Mouse (Mus musculus) midbrain, embryonic 12.5 days (tissue): ENCODE data around the gene Tbc1d24. TPM values are rescaled to one million over a fixed set of nuclear protein-coding genes. Genes with fewer than 3 reads are reported as not detected.
A peak's percentile ranks its signal among the peaks of the same experiment; 100 is the strongest.

Experiments used
- ATAC-seq: fragments of 200-750 bp; cut with Nextera tagmentation; 2 replicates; pipeline ENCODE4 v1.8.0; 2017; ENCODE audit warnings: low read depth, moderate TSS enrichment, moderate library complexity; ENCODE audit not compliant: low FRiP score
- H3K27ac ChIP-seq: fragments of 300-500 bp; sonication (generic); replicated peaks from 2 replicates; pipeline ENCODE4 v1.5.1; 2016; ENCODE audit warnings: mild to moderate bottlenecking
- H3K27me3 ChIP-seq: fragments of 300-500 bp; sonication (generic); 2 replicates; pipeline ENCODE4 v1.6.1; 2016; ENCODE audit warnings: mild to moderate bottlenecking
- H3K36me3 ChIP-seq: fragments of 300-500 bp; sonication (generic); 2 replicates; pipeline ENCODE4 v1.6.1; 2016
- H3K4me1 ChIP-seq: fragments of 300-500 bp; sonication (generic); 2 replicates; pipeline ENCODE4 v1.6.1; 2016
- H3K4me2 ChIP-seq: fragments of 300-500 bp; sonication (generic); replicated peaks from 2 replicates; pipeline ENCODE4 v1.6.1; 2016; ENCODE audit warnings: mild to moderate bottlenecking, moderate library complexity
- H3K4me3 ChIP-seq: fragments of 300-500 bp; sonication (generic); 2 replicates; pipeline ENCODE4 v1.5.1; 2016; ENCODE audit warnings: mild to moderate bottlenecking
- H3K9ac ChIP-seq: fragments of 300-500 bp; sonication (generic); replicated peaks from 2 replicates; pipeline ENCODE4 v1.6.1; 2016; ENCODE audit warnings: mild to moderate bottlenecking, moderate library complexity
- H3K9me3 ChIP-seq: fragments of 300-500 bp; sonication (generic); 2 replicates; pipeline ENCODE4 v1.6.1; 2016; ENCODE audit warnings: mild to moderate bottlenecking
- WGBS: fragments of 180-500 bp; shearing (Covaris S2); methylation state at CpG from one replicate; pipeline ENCODE4 v1.1.7; 2016; 5-methylcytosine and 5-hydroxymethylcytosine counted together
- polyA plus RNA-seq: library from polyadenylated mRNA; unstranded; fragments of >200 nt; fragmentation: Nextera tagmentation; extraction: Ambion mirVana; gene quantifications from 2 replicates; pipeline ENCODE4 v1.2.1, GENCODE M21; 2016

The Tbc1d24 gene
- polyA plus RNA-seq, 1 experiment from 2014 or later = 14.2 TPM

DNA sequence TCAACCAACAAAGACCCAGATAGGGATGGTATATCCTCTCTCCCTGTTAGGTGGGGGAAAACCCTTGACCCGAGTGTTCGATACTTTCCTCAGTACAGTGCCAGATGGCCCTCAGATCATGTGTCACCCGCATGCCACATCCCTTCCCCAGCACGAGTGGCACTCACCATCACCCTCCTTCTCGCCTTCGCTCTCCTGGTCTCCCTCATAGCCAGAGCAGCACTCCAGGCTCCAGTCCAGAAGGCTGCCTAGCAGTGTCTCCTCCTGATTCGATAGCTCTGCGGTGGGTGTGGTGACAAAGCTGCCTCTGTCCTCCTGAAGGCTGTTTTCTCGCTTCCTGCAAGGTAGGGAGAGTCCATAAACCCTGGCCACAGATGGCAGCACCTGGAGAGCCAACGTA is 19.4 kb upstream of the Tbc1d24 start:
- 92% methylated on average over 10 of the region's 10 CpGs for WGBS
- Histone ChIP-seq H3K9ac (no peak overlapping the region), H3K36me3 (peaks cover 70% of the 10 kb centered on the region), H3K4me3 (no peak overlapping the region), H3K4me1 (peaks cover 9% of the 10 kb centered on the region), H3K27ac (no peak overlapping the region), H3K27me3 (no peaks in the 10 kb centered on the region), H3K4me2 (no peak overlapping the region), H3K9me3 (no peaks in the 10 kb centered on the region)
- ATAC-seq = no peak

DNA sequence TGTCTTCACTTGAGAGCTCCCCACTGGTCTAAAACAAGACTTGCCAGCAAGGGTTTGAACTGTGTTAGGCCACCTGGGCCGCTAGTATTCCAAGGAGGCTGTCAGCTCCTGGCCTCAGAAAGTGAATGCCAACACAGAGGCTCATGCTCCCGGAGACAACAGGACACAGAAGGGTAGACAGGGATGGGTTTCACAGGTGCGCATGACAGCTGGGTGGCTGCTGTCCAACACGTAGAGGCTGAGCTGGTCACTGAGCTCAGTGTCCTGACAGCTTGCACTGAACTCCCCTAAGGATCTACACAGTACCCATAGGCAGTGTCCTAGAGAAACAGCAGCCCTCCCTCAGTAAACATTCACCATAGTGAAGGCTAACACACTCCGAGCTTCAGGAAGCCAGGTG is 18.2 kb upstream of the Tbc1d24 start:
- Histone ChIP-seq H3K4me2 (no peak overlapping the region), H3K36me3 (peaks cover 63% of the 10 kb centered on the region), H3K4me3 (no peak overlapping the region), H3K4me1 (peaks cover 18% of the 10 kb centered on the region), H3K27me3 (no peaks in the 10 kb centered on the region), H3K9me3 (no peaks in the 10 kb centered on the region), H3K27ac (no peak overlapping the region), H3K9ac (no peak overlapping the region)
- WGBS = 87% methylated on average over 5 of the region's 5 CpGs
- no peak for ATAC-seq

DNA sequence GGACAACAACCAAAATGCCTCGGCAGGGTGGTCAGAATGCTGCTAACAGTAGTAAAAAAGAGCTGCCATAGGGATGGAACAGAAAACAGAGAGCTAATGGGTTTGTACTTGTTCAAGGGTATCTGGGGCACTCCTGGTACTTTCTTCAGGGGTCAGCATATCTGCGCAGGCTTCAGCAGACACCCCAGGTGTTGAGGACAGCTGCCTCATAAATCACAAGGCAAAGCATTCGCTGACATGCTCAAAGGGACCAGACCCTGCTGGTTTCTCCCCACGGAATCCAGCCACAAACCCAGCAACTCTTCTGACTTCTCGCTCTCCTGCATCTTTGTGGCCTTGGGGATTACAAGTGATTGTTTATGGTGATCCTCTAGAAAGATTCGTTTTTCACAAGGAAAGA is 17.3 kb upstream of the Tbc1d24 start:
- 85% methylated on average over 6 of the region's 6 CpGs for WGBS
- no peak for ATAC-seq
- no peak overlapping the region for H3K9ac ChIP-seq
- no peak overlapping the region for H3K4me2 ChIP-seq
- H3K4me1 ChIP-seq = peaks cover 21% of the 10 kb centered on the region
- no peak overlapping the region for H3K4me3 ChIP-seq
- H3K27ac ChIP-seq = no peak overlapping the region
- no peaks in the 10 kb centered on the region for H3K9me3 ChIP-seq
- H3K36me3 ChIP-seq = peaks cover 60% of the 10 kb centered on the region
- H3K27me3 ChIP-seq = no peaks in the 10 kb centered on the region

DNA sequence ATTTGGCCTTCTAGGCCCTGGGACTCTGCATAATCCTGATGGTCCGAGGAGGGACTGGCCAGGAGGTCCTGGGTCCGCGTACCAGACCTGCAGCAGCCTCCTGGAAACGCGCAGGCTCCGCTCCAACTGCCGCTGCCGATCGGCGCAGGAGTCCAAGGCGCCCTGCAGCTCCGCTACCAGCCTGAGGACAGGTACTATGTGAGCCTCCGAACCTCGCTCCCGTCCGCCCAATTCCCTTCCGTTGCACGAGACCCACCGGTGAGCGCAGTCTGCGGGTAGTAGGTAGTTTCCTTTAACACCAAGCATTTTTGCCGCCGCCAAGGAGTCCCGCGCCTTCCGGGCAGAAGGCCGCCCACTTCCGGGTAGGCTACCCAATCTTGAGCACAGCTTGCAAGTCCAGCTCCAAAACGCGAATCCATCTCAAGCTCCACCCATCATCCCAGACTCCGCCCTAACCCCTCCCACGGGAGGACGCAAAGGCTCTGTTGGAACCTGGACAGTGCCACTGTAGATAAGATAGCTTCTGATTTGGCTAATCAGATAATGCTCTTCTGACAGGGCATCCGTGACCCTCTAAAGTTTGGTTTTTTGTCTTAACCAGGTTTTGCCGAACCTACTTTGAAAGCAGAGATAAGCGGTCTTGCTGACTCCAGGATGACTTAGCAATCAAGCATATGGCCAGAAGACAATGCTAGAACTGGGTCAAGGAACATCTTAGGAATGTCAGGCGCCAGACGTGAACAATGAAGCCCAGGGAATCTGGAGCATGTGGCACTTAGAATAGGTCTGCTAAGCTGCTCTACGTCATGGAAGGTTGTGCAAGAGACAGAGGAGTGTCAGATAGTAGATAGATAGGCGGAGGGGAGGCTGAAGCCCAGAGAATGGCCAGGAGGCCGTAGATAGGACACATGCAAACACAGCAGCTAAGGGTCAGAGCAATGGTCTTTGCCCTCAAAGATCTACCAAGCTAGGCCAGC is 15.4 kb upstream of the Tbc1d24 start, which contains the start of gene Tedc2:
Gene Tedc2 (minus strand): TSS at position 417 of the 977 bp plus-strand sequence.
- 5% methylated on average over 41 of the region's 41 CpGs for WGBS
- ATAC-seq = peak; percentile 93
- peak within 1 kb of the TSS; percentile 73 for H3K4me3 ChIP-seq
- peaks cover 59% of the 10 kb centered on the region for H3K36me3 ChIP-seq
- H3K4me1 ChIP-seq = peaks cover 21% of the 10 kb centered on the region
- no peaks in the 10 kb centered on the region for H3K9me3 ChIP-seq
- peak within 1 kb of the TSS; percentile 91 for H3K4me2 ChIP-seq
- no peaks in the 10 kb centered on the region for H3K27me3 ChIP-seq
- H3K27ac ChIP-seq = peak within 1 kb of the TSS; percentile 56
- H3K9ac ChIP-seq = peak within 1 kb of the TSS; percentile 76

DNA sequence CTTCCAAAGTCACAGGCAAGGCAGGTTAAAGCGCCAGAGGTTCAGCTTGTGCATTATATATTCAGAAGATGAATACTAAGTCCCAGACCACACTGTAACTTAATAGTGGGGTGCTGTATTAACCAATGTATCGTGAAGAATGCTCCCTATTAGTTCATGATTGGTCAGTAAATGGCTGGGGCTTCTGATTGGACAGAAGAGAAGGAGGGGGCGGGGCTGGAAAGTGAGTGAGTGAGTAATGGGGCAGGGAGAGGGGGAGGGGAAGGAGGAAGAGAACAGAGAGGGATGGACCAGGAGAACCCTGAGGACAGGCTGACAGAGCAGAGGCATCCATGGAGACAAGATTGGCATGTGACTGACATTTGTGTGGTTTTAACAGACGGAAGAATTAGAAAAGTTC is 11.5 kb upstream of the Tbc1d24 start:
- H3K27me3 ChIP-seq = peaks cover 8% of the 10 kb centered on the region; the same call in 1 of the 2 replicates
- H3K4me2 ChIP-seq = no peak overlapping the region
- no peaks in the 10 kb centered on the region for H3K9me3 ChIP-seq
- 63% methylated on average over 4 of the region's 4 CpGs for WGBS
- ATAC-seq = no peak
- no peak overlapping the region for H3K9ac ChIP-seq
- H3K27ac ChIP-seq = no peak overlapping the region
- peaks cover 28% of the 10 kb centered on the region for H3K4me1 ChIP-seq
- no peak overlapping the region for H3K4me3 ChIP-seq
- peaks cover 38% of the 10 kb centered on the region for H3K36me3 ChIP-seq

DNA sequence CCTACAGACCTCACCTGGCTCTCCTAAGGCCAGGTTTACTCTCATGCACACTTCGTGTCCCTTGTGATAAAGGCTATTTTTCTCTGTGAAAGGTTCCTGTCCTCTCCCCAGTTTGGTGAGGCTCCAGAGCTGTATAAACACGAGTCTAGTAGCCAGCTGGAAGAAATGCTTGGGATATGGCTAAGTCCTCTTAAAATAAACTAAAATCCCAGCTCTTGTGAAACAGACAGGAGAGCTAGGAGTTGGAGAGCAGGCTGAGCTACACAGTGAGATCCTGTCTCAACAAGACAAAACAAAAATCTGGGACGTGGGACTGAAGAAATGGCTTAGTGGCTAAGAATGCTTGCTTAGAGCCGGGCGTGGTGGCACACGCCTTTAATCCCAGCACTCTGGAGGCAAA is 7.8 kb upstream of the Tbc1d24 start:
- Histone ChIP-seq H3K9ac (no peak overlapping the region), H3K9me3 (no peaks in the 10 kb centered on the region), H3K36me3 (peaks cover 38% of the 10 kb centered on the region), H3K27me3 (peaks cover 35% of the 10 kb centered on the region), H3K4me3 (no peak overlapping the region), H3K4me1 (peaks cover 43% of the 10 kb centered on the region), H3K4me2 (no peak overlapping the region), H3K27ac (no peak overlapping the region)
- no peak for ATAC-seq
- 78% methylated on average over 6 of the region's 6 CpGs for WGBS

DNA sequence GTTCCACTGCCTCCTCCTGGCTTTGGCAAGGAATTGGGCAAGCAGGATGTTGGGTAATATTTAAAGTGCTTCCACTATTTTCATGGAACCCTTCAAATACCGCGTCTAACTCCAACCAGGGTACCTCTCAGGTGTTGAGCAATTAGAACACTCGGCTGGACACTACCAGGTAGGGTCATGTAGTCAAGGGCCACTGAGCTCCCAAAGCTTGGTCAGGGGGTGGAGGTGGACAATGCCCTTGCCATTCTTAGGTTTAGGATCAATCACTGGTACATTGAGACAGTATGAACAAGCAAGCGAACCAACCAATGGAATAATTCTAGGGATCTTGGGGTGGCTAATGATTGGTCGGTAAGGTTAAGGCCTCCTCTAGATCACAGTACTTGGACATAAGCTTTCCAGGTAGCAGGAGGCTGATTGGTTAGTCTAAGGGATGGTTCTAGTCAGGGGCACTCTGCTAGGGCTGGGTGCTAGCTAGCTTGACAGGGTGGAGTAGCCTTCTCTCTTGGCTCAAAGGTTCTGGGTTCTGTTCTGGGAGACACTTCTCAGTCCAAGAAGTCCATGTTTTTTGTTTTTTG is 7.2 kb upstream of the Tbc1d24 start:
- peak overlapping the region; percentile 85 for H3K4me2 ChIP-seq
- H3K4me3 ChIP-seq = peak overlapping the region; percentile 50
- H3K36me3 ChIP-seq = peaks cover 31% of the 10 kb centered on the region
- no peak overlapping the region; the same call in 1 of the 2 replicates for H3K9ac ChIP-seq
- peaks cover 42% of the 10 kb centered on the region for H3K27me3 ChIP-seq
- H3K27ac ChIP-seq = no peak overlapping the region
- H3K4me1 ChIP-seq = peaks cover 49% of the 10 kb centered on the region
- no peak for ATAC-seq
- 23% methylated on average over 5 of the region's 5 CpGs for WGBS
- no peaks in the 10 kb centered on the region for H3K9me3 ChIP-seq

DNA sequence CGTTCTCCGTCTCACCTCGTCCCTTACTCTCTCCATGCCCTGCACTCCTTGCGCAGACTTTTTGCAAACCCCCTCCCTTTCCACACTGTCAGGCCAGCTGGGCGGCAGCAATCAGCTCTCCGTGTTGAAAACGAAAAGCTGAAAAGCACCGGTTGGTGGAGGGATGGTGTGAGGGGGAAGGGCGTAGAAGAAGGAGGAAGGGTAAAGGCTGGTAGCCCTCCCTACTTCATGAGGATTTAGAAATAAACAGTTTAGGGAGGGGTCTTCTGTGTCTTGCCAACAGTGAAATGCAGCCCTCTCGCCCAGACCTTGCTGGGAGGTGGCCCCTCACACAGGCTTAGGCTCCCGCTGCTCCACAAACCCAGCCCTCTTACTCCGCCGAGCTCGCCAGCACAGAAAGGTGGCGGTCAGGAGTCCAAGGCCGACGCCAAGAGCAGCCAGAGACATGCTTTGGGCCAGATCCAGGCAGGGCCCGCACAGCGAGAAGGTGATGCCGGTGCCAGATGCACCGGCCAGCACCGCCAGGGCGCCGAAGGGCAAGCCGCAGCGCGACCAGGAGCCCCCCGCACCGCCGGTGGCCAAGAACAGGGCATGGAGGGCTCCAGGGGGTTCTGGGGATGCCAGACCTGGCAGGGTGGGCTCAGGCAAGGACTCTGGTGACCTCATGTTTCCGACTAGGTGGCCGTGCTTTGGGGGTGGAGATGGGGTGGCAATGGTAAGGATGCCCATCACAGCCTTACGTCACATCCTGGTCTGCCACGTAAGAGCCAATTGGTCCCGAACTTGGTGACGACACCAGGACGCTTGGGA is 6.5 kb upstream of the Tbc1d24 start:
- Histone ChIP-seq H3K4me3 (peak overlapping the region; percentile 50), H3K4me2 (peak overlapping the region; percentile 85), H3K4me1 (peaks cover 56% of the 10 kb centered on the region), H3K27ac (peak overlapping the region; percentile 67), H3K9me3 (no peaks in the 10 kb centered on the region), H3K9ac (peak overlapping the region; percentile 77), H3K27me3 (peaks cover 49% of the 10 kb centered on the region), H3K36me3 (peaks cover 25% of the 10 kb centered on the region)
- 2% methylated on average over 37 of the region's 37 CpGs for WGBS
- ATAC-seq = peak; percentile 29

DNA sequence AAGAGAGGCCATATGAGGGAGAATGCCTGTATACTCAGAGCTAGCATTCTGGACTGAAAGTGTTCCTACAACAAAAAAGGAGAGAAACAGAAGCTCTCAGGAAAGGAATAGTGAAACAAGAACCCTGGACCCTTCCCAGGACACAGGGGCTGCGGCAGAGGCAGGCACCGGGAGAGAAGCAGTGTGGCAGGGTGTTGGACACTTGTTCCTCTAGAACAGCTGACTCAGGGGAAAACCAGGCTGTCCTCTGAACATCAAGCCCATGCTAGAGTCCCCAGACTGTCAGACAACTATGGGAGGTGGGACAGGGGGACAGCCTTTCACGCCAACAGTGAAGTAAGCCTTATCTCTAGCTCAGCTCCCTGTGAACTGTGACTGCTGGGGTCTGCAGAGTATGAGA is 5.2 kb upstream of the Tbc1d24 start:
- Histone ChIP-seq H3K9me3 (no peaks in the 10 kb centered on the region), H3K4me1 (peaks cover 68% of the 10 kb centered on the region), H3K4me2 (peak overlapping the region; percentile 85; the same call in 1 of the 2 replicates), H3K9ac (no peak overlapping the region), H3K36me3 (peaks cover 13% of the 10 kb centered on the region), H3K4me3 (no peak overlapping the region), H3K27me3 (peaks cover 60% of the 10 kb centered on the region), H3K27ac (peak overlapping the region; percentile 67)
- WGBS = 86% methylated on average over 3 of the region's 3 CpGs
- no peak for ATAC-seq

DNA sequence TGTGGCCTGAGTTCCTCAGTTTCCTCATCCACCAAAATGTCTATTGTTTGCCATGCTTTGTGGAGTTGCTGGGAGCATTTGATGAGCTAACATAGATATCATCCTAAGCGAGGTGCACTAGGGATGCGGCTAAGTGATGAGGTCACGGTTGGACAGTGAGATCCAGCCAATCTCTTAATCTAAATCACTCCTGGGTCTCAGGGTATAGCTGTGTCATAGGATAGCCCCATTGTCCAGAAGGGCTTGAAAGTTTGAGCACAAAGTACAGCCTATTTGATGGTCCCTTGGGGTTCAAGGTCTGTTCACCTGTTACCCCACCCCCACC is 4.5 kb upstream of the Tbc1d24 start:
- 56% methylated on average over 3 of the region's 3 CpGs for WGBS
- H3K4me3 ChIP-seq = peak overlapping the region; percentile 52; the same call in 1 of the 2 replicates
- 0 out of 2 replicates have a peak overlapping the region, but pooled peaks have one; percentile 76 for H3K27ac ChIP-seq
- peaks cover 60% of the 10 kb centered on the region for H3K27me3 ChIP-seq
- H3K4me1 ChIP-seq = peaks cover 73% of the 10 kb centered on the region
- no peak for ATAC-seq
- peak overlapping the region; percentile 79; the same call in 1 of the 2 replicates for H3K9ac ChIP-seq
- H3K9me3 ChIP-seq = no peaks in the 10 kb centered on the region
- peak overlapping the region; percentile 91 for H3K4me2 ChIP-seq
- peaks cover 5% of the 10 kb centered on the region for H3K36me3 ChIP-seq

DNA sequence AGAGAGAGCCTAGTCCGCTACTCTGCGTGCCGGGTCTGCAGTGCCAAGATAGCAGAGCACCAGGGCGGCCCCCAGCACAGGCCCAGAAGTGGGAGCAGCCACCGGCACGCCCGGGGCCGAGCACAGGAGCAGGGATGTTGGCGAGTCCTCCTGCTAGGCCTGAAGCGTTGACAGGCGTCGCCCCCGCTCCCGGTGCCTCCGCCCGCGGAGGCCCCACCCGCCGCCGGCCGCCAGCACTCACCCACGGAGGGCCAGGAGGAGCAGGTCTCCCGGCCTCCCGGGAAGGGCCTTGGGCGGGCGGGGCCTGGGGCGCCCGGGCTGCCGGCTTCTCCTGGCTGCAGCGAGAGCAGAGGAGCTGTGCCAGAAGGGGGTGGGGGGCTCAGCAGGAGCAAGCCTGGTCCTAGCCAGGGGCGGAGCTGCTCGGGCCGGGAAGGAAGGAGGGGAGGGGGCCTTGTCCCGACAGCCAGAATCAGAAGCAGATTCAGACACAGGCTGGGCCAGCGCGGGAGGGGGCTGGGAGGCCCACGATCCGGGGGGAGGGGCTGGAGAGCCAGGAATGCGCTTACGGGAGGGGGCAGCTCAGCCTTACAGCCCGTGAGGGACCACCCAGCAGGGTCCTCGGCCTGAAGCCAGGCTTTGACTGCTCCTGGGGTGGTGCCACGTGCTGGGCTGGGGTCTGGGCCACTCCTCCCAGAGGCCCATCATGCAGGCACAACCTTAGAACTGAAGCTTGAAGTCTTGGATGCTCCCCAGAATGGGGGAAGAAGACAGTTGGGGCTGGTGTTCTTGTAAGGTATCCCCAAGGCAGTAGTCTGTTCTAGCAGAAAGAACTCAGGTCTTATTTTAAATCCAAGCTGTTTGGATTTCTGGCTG is 3.9 kb upstream of the Tbc1d24 start, which contains the start of gene Ntn3:
Gene Ntn3 (minus strand): TSS at position 489 of the 873 bp plus-strand sequence.
- Histone ChIP-seq H3K4me1 (peaks cover 79% of the 10 kb centered on the region), H3K9me3 (no peaks in the 10 kb centered on the region), H3K27ac (peak within 1 kb of the TSS; percentile 76), H3K9ac (peak within 1 kb of the TSS; percentile 79), H3K4me3 (peak within 1 kb of the TSS; percentile 52), H3K36me3 (no peaks in the 10 kb centered on the region), H3K27me3 (peaks cover 60% of the 10 kb centered on the region), H3K4me2 (peak within 1 kb of the TSS; percentile 91)
- 1% methylated on average over 30 of the region's 43 CpGs for WGBS
- peak; percentile 52 for ATAC-seq
